Mouse (Mus musculus) leukemia stem cell, adult 10-12 weeks (primary cell): ENCODE data around the gene Serpina3a. TPM values are rescaled to one million over a fixed set of nuclear protein-coding genes. Genes with fewer than 3 reads are reported as not detected.

Experiments
- polyA plus RNA-seq: library from polyadenylated mRNA; stranded (reverse); fragments of >175 nt; gene quantifications from 2 replicates; pipeline ENCODE4 v1.2.3, GENCODE M21; 2012; ENCODE audit warnings: low replicate concordance

Serpina3a gene
- not detected in 2 replicates for polyA plus RNA-seq

GRCm38 (mm10) chr12:104112333-104112732, at the start of gene Serpina3a:
Gene Serpina3a, plus strand, starts transcription at chr12:104112724.

GRCm38 (mm10) chr12:104100768-104101167, 11.8 kb upstream of the Serpina3a start, which contains the start of gene Serpina5:
Gene Serpina5, plus strand, starts transcription at chr12:104101113.

GRCm38 (mm10) chr12:104127696-104128095, 15.2 kb downstream of the Serpina3a start, which contains the start of gene Serpina3b:
Gene Serpina3b, plus strand, starts transcription at chr12:104127996.

GRCm38 (mm10) chr12:104153656-104154055, 41.1 kb downstream of the Serpina3a start, which contains the start of gene Serpina3c:
Gene Serpina3c, minus strand, starts transcription at chr12:104153870.

Other genes with a start within 250 kb of the Serpina3a start
- 1.1 TPM in 1 of 2 replicates, not detected in the other for gene Serpina1a, start 249.2 kb upstream of the Serpina3a start, polyA plus RNA-seq
- gene Serpina1c, start 207.8 kb upstream of the Serpina3a start, polyA plus RNA-seq: not detected in 2 replicates
- gene Serpina1e, start 153.7 kb upstream of the Serpina3a start, polyA plus RNA-seq: not detected in 2 replicates
- not detected in 2 replicates for gene Serpina11, start 122.8 kb upstream of the Serpina3a start, polyA plus RNA-seq
- gene Serpina9, start 99.0 kb upstream of the Serpina3a start, polyA plus RNA-seq: not detected in 2 replicates
- not detected in 2 replicates for gene Serpina12, start 68.3 kb upstream of the Serpina3a start, polyA plus RNA-seq
- gene Serpina5, start 11.6 kb upstream of the Serpina3a start, polyA plus RNA-seq: not detected in 2 replicates
- not detected in 2 replicates for gene Serpina3b, start 15.3 kb downstream of the Serpina3a start, polyA plus RNA-seq
- not detected in 2 replicates for gene Serpina3c, start 41.1 kb downstream of the Serpina3a start, polyA plus RNA-seq
- 0.11 and 0.14 TPM in 2 replicates for gene Serpina3f, start 101.8 kb downstream of the Serpina3a start, polyA plus RNA-seq
- gene Serpina3g, start 123.5 kb downstream of the Serpina3a start, polyA plus RNA-seq: 5.4 and 17.4 TPM in 2 replicates
- not detected in 2 replicates for gene Serpina3i, start 150.4 kb downstream of the Serpina3a start, polyA plus RNA-seq
- not detected in 2 replicates for gene Serpina3j, start 201.8 kb downstream of the Serpina3a start, polyA plus RNA-seq
- not detected in 2 replicates for gene Serpina3k, start 225.8 kb downstream of the Serpina3a start, polyA plus RNA-seq
- gene Serpina3m, start 225.8 kb downstream of the Serpina3a start, polyA plus RNA-seq: not detected in 2 replicates